Mouse (Mus musculus) limb, embryonic 13.5 days (tissue): Measurements from ENCODE around the gene Nrp2. TPM values are rescaled to one million over a fixed set of nuclear protein-coding genes. Genes with fewer than 3 reads are reported as not detected.

ENCODE experiments used
- ATAC-seq: fragments of 200-750 bp; cut with Nextera tagmentation; 2 replicates; pipeline ENCODE4 v1.8.0; 2017; ENCODE audit warnings: low read depth, moderate number of reproducible peaks, moderate TSS enrichment; ENCODE audit not compliant: low FRiP score
- H3K27ac ChIP-seq: fragments of 300-500 bp; sonication (generic); 2 replicates; pipeline ENCODE4 v1.5.1; 2015; ENCODE audit warnings: inconsistent platforms, mild to moderate bottlenecking, moderate library complexity
- H3K27me3 ChIP-seq: fragments of 300-500 bp; sonication (generic); 2 replicates; pipeline ENCODE4 v1.6.1; 2015; ENCODE audit warnings: mild to moderate bottlenecking, inconsistent platforms
- H3K36me3 ChIP-seq: fragments of 300-500 bp; sonication (generic); 2 replicates; pipeline ENCODE4 v1.6.1; 2015; ENCODE audit warnings: inconsistent platforms, mild to moderate bottlenecking, moderate library complexity
- H3K4me1 ChIP-seq: fragments of 300-500 bp; sonication (generic); 2 replicates; pipeline ENCODE4 v1.6.1; 2015; ENCODE audit warnings: inconsistent platforms
- H3K4me2 ChIP-seq: fragments of 300-500 bp; sonication (generic); replicated peaks from 2 replicates; pipeline ENCODE4 v1.6.1; 2015; ENCODE audit warnings: inconsistent platforms, mild to moderate bottlenecking, moderate library complexity
- H3K4me3 ChIP-seq: fragments of 300-500 bp; sonication (generic); 2 replicates; pipeline ENCODE4 v1.5.1; 2015; ENCODE audit warnings: moderate library complexity, mild to moderate bottlenecking, inconsistent platforms
- H3K9ac ChIP-seq: fragments of 300-500 bp; sonication (generic); 2 replicates; pipeline ENCODE4 v1.6.1; 2015; ENCODE audit warnings: mild to moderate bottlenecking, inconsistent platforms
- H3K9me3 ChIP-seq: fragments of 300-500 bp; sonication (generic); 2 replicates; pipeline ENCODE4 v1.6.1; 2016; ENCODE audit warnings: inconsistent platforms
- WGBS: fragments of 180-500 bp; shearing (Covaris S2); methylation state at CpG from one replicate; pipeline ENCODE4 v1.1.7; 2015; 5-methylcytosine and 5-hydroxymethylcytosine counted together
- polyA plus RNA-seq: library from polyadenylated mRNA; unstranded; fragments of >200 nt; fragmentation: Nextera tagmentation; extraction: Ambion mirVana; gene quantifications from 2 replicates; pipeline ENCODE4 v1.2.1, GENCODE M21; 2015

Nrp2 gene
- polyA plus RNA-seq, 1 experiment from 2014 or later = 39.6 TPM

GRCm38 (mm10) chr1:62718750-62719149 is 15.7 kb downstream of the Nrp2 start:
- Histone ChIP-seq H3K9ac (no peak overlapping the region), H3K36me3 (peaks cover 40% of the 10 kb centered on the region), H3K27ac (no peak overlapping the region), H3K27me3 (no peaks in the 10 kb centered on the region), H3K4me2 (no peak overlapping the region), H3K4me1 (peaks cover 55% of the 10 kb centered on the region), H3K9me3 (no peaks in the 10 kb centered on the region), H3K4me3 (no peak overlapping the region)
- WGBS = 67% methylated on average over 8 of the region's 8 CpGs
- no peak for ATAC-seq

GRCm38 (mm10) chr1:62719770-62720169 is 16.7 kb downstream of the Nrp2 start:
- H3K27me3 ChIP-seq = no peaks in the 10 kb centered on the region
- H3K4me1 ChIP-seq = peaks cover 55% of the 10 kb centered on the region
- ATAC-seq = no peak; the same call in 1 of the 2 replicates
- no peak overlapping the region for H3K9ac ChIP-seq
- no peak overlapping the region for H3K4me2 ChIP-seq
- no peaks in the 10 kb centered on the region for H3K9me3 ChIP-seq
- 60% methylated on average over 6 of the region's 6 CpGs for WGBS
- H3K36me3 ChIP-seq = peaks cover 40% of the 10 kb centered on the region
- no peak overlapping the region for H3K4me3 ChIP-seq
- H3K27ac ChIP-seq = no peak overlapping the region

- Histone ChIP-seq H3K4me1 (peaks cover 55% of the 10 kb centered on the region), H3K27ac (no peak overlapping the region), H3K27me3 (no peaks in the 10 kb centered on the region), H3K4me2 (no peak overlapping the region), H3K4me3 (no peak overlapping the region), H3K9ac (no peak overlapping the region), H3K36me3 (peaks cover 40% of the 10 kb centered on the region), H3K9me3 (no peaks in the 10 kb centered on the region)
- 33% methylated on average over 3 of the region's 3 CpGs for WGBS
- no peak for ATAC-seq
Observed at GRCm38 (mm10) chr1:62720176-62720575, 17.1 kb downstream of the Nrp2 start.

- peaks cover 48% of the 10 kb centered on the region for H3K4me1 ChIP-seq
- H3K4me3 ChIP-seq = no peak overlapping the region
- H3K9me3 ChIP-seq = no peaks in the 10 kb centered on the region
- no peak for ATAC-seq
- no peak overlapping the region for H3K27ac ChIP-seq
- H3K4me2 ChIP-seq = no peak overlapping the region
- no peak overlapping the region for H3K9ac ChIP-seq
- H3K36me3 ChIP-seq = peaks cover 40% of the 10 kb centered on the region
- H3K27me3 ChIP-seq = no peaks in the 10 kb centered on the region
- 62% methylated on average over 13 of the region's 13 CpGs for WGBS
Observed at GRCm38 (mm10) chr1:62720727-62721705, 17.9 kb downstream of the Nrp2 start.

- peaks cover 44% of the 10 kb centered on the region for H3K36me3 ChIP-seq
- no peaks in the 10 kb centered on the region for H3K27me3 ChIP-seq
- H3K27ac ChIP-seq = no peak overlapping the region
- no peaks in the 10 kb centered on the region for H3K9me3 ChIP-seq
- no peak for ATAC-seq
- no peak overlapping the region for H3K9ac ChIP-seq
- H3K4me1 ChIP-seq = peaks cover 41% of the 10 kb centered on the region
- 76% methylated on average over 7 of the region's 7 CpGs for WGBS
- no peak overlapping the region for H3K4me2 ChIP-seq
- no peak overlapping the region for H3K4me3 ChIP-seq
Observed at GRCm38 (mm10) chr1:62721706-62722187, 18.7 kb downstream of the Nrp2 start.

- no peak overlapping the region for H3K4me2 ChIP-seq
- H3K4me1 ChIP-seq = peaks cover 33% of the 10 kb centered on the region
- ATAC-seq = no peak
- no peak overlapping the region for H3K4me3 ChIP-seq
- H3K27ac ChIP-seq = no peak overlapping the region
- peaks cover 47% of the 10 kb centered on the region for H3K36me3 ChIP-seq
- H3K27me3 ChIP-seq = no peaks in the 10 kb centered on the region
- WGBS = 71% methylated on average over 8 of the region's 8 CpGs
- no peaks in the 10 kb centered on the region for H3K9me3 ChIP-seq
- no peak overlapping the region for H3K9ac ChIP-seq
Observed at GRCm38 (mm10) chr1:62722526-62722925, 19.4 kb downstream of the Nrp2 start.

GRCm38 (mm10) chr1:62723891-62724290 is 20.8 kb downstream of the Nrp2 start:
- no peak overlapping the region for H3K4me3 ChIP-seq
- WGBS = 80% methylated on average over 5 of the region's 5 CpGs
- peaks cover 27% of the 10 kb centered on the region for H3K4me1 ChIP-seq
- no peak for ATAC-seq
- no peaks in the 10 kb centered on the region for H3K9me3 ChIP-seq
- H3K9ac ChIP-seq = no peak overlapping the region
- H3K36me3 ChIP-seq = peaks cover 54% of the 10 kb centered on the region
- no peaks in the 10 kb centered on the region for H3K27me3 ChIP-seq
- no peak overlapping the region for H3K27ac ChIP-seq
- no peak overlapping the region for H3K4me2 ChIP-seq

- 48% methylated on average over 6 of the region's 6 CpGs for WGBS
- Histone ChIP-seq H3K9me3 (no peaks in the 10 kb centered on the region), H3K4me2 (no peak overlapping the region), H3K9ac (no peak overlapping the region), H3K36me3 (peaks cover 49% of the 10 kb centered on the region), H3K27me3 (no peaks in the 10 kb centered on the region), H3K4me3 (no peak overlapping the region), H3K4me1 (peaks cover 25% of the 10 kb centered on the region), H3K27ac (no peak overlapping the region)
- no peak; the same call in 1 of the 2 replicates for ATAC-seq
Observed at GRCm38 (mm10) chr1:62724461-62725021, 21.5 kb downstream of the Nrp2 start.

- H3K9me3 ChIP-seq = no peaks in the 10 kb centered on the region
- H3K36me3 ChIP-seq = peaks cover 44% of the 10 kb centered on the region
- ATAC-seq = no peak
- H3K9ac ChIP-seq = no peak overlapping the region
- no peak overlapping the region for H3K4me3 ChIP-seq
- H3K27me3 ChIP-seq = no peaks in the 10 kb centered on the region
- no peak overlapping the region for H3K27ac ChIP-seq
- H3K4me2 ChIP-seq = no peak overlapping the region
- peaks cover 22% of the 10 kb centered on the region for H3K4me1 ChIP-seq
- WGBS = 72% methylated on average over 10 of the region's 10 CpGs
Observed at GRCm38 (mm10) chr1:62725032-62725678, 22.1 kb downstream of the Nrp2 start.

- Histone ChIP-seq H3K27ac (no peak overlapping the region), H3K4me1 (peaks cover 14% of the 10 kb centered on the region), H3K27me3 (no peaks in the 10 kb centered on the region), H3K9ac (no peak overlapping the region), H3K4me2 (no peak overlapping the region), H3K36me3 (peaks cover 31% of the 10 kb centered on the region), H3K9me3 (no peaks in the 10 kb centered on the region), H3K4me3 (no peak overlapping the region)
- WGBS = 46% methylated on average over 4 of the region's 4 CpGs
- no peak for ATAC-seq
Observed at GRCm38 (mm10) chr1:62727191-62727590, 24.1 kb downstream of the Nrp2 start.

- Histone ChIP-seq H3K4me1 (peaks cover 14% of the 10 kb centered on the region), H3K27me3 (no peaks in the 10 kb centered on the region), H3K27ac (no peak overlapping the region), H3K4me2 (no peak overlapping the region), H3K9ac (no peak overlapping the region), H3K36me3 (peaks cover 19% of the 10 kb centered on the region), H3K4me3 (no peak overlapping the region), H3K9me3 (no peaks in the 10 kb centered on the region)
- 60% methylated on average over 6 of the region's 6 CpGs for WGBS
- ATAC-seq = no peak
Observed at GRCm38 (mm10) chr1:62728421-62728820, 25.3 kb downstream of the Nrp2 start.

- Histone ChIP-seq H3K9ac (no peak overlapping the region), H3K27ac (no peak overlapping the region), H3K27me3 (no peaks in the 10 kb centered on the region), H3K4me3 (no peak overlapping the region), H3K4me1 (peaks cover 19% of the 10 kb centered on the region), H3K36me3 (peaks cover 17% of the 10 kb centered on the region), H3K9me3 (no peaks in the 10 kb centered on the region), H3K4me2 (no peak overlapping the region)
- no peak for ATAC-seq
- 75% methylated on average over 9 of the region's 9 CpGs for WGBS
Observed at GRCm38 (mm10) chr1:62728926-62729325, 25.8 kb downstream of the Nrp2 start.
